11 mouse cellular contexts compared by ENCODE assay signal in genomic region chr5:149267493-149267892, GRCm38 (mm10). TPM values are rescaled to one million over a fixed set of nuclear protein-coding genes. Genes with fewer than 3 reads are reported as not detected.
DNase-seq lines count a peak whose midpoint lies in the region; ATAC-seq lines count a peak whose summit lies in the region.
"Had no signal": no experiment of that assay in that cellular context is flagged by ENCODE, and none has a peak within 500 bp of the region (broad histone marks: within the 10 kb centered on the region; RNA-seq: fewer than 3 reads in every experiment).

No protein-coding gene starts in this region.

- WGBS in limb, embryonic 10.5 days, result 80% methylated on average over 4 of the region's 4 CpGs

- H3K27me3 ChIP-seq in limb, embryonic 10.5 days (ENCODE audit: low read depth, poor library complexity, severe bottlenecking), result no peaks in the 10 kb centered on the region

- DNase-seq in 416B (ENCODE audit: low read depth) (peak; percentile 92), NIH3T3 (ENCODE audit: low read depth) (peak; percentile 83)
- DNase-seq in limb, embryonic 10.5 days (ENCODE audit: low spot score), result no peak
- no peak for DNase-seq in thymus, postnatal 14 days
- no peak for DNase-seq in gastrocnemius, postnatal 4 days (ENCODE audit: low spot score in 2 of 2)
- DNase-seq in right cerebral cortex, adult 18-20 months, result no peak
- DNase-seq: cerebellum, adult 9-11 months; heart, adult 18-20 months; kidney, postnatal 36 days had no signal

- H3K27ac ChIP-seq in limb, embryonic 10.5 days, result 0 out of 2 replicates have a peak overlapping the region, but pooled peaks have one; percentile 42
- H3K27ac ChIP-seq: midbrain, embryonic 10.5 days had no signal

- ATAC-seq in megakaryocyte progenitor cell, adult 5-6 weeks (replicated peaks; ENCODE audit: poor library complexity), result peak; percentile 24

- no peaks in the 10 kb centered on the region for H3K36me3 ChIP-seq in limb, embryonic 10.5 days
- H3K36me3 ChIP-seq: midbrain, embryonic 10.5 days had no signal

- H3K9me3 ChIP-seq in limb, embryonic 10.5 days (replicated peaks), result no peaks in the 10 kb centered on the region

- H3K4me1 ChIP-seq in limb, embryonic 10.5 days, result peaks cover 13% of the 10 kb centered on the region

- H3K4me3 ChIP-seq in limb, embryonic 10.5 days, result no peak overlapping the region
- H3K4me3 ChIP-seq: midbrain, embryonic 10.5 days had no signal

RNA-seq across cellular contexts. Expression of gene Alox5ap, which starts 2.9 kb away (rescaled TPM):
- 6.2 and 8.7 TPM in 2 replicates for polyA plus RNA-seq in limb, embryonic 10.5 days (2016; fragmentation: Nextera tagmentation; extraction: Ambion mirVana)
- total RNA-seq in megakaryocyte progenitor cell, adult 5-6 weeks (2015), result 426 and 442 TPM in 2 replicates
- 320 and 453 TPM in 2 replicates for total RNA-seq in megakaryocyte progenitor cell, adult 5-6 weeks (2017)
- total RNA-seq in gastrocnemius, postnatal 4 days (2021), result 10 to 100 TPM in 1 of 2 experiments, 1 to 10 TPM in 1; 7.9 to 17.8 TPM

Comparison
In these comparisons a context has a peak if more than half of its experiments do, and no peak if none do; other contexts are left out.
1. DNase-seq: peak in 416B (single experiment) and NIH3T3 (single experiment); none in limb, embryonic 10.5 days (single experiment), thymus, postnatal 14 days (single experiment), gastrocnemius, postnatal 4 days (0 of 2) and right cerebral cortex, adult 18-20 months (single experiment).
2. RNA of gene Alox5ap, which starts 2.9 kb away (total RNA-seq): 320 to 453 TPM in megakaryocyte progenitor cell, adult 5-6 weeks; 7.9 to 17.8 TPM in gastrocnemius, postnatal 4 days; every median in the first group is over 10 times any median in the second.